Mouse (Mus musculus): Measurements from ENCODE around the gene Rnf126.

DNA sequence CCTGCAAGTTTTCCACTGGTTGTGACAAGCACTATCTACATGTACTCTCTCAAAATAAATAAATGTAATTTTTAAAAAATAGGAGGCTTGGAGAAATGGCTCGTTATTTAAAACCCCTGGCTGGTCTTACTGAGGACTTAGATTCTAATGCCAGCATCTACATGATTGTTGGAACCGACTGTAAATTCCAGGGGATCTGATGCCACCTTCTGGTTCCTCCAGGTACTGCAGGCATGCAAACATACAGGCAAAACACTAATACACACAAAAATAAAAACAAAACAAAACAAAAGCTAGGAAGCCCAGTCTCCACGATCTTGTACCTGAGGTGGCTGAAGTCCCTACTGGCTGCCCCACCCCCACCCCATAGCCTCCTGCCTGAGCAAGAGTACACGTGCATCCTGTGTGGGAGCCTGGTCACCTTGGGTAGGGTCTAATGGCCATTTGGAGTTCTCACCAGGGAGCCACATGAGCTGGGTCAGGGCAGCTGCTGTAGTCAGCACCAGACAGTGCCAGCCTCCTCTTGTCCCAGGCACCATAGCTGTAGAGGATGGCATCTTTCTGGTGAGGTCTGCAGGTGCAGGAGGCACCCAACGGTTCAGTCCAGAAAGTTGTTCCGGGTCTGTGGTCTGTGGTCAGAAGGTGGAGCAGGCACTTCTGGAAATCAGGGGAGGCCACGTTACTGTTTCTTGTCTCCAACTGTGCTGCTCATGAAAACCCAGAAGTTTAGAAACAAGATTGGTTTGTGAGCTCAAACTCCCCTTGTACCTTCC is 21.8 kb upstream of the Rnf126 start:
- TF ChIP-seq CTCF (IDR thresholded peaks at IDR 0.05) (peak; percentile 90), EP300 (IDR thresholded peaks at IDR 0.05) (no peak)

All from lung, postnatal 0 days (tissue).